In genomic region chr3:154837861-154838260, GRCm38 (mm10) we compare ENCODE assay signal across 19 mouse cellular contexts.
"Had no signal": no experiment of that assay in that cellular context is flagged by ENCODE, and none has a peak within 500 bp of the region (broad histone marks: within the 10 kb centered on the region; RNA-seq: fewer than 3 reads in every experiment).

No protein-coding gene starts in this region.

- DNase-seq: lung, adult 18-20 months; lung, embryonic 14.5 days; lung, postnatal 10 days; lung, postnatal 4 days; midbrain, embryonic 14.5 days; retina, postnatal 1 day; right cerebral cortex, adult 18-20 months; right cerebral cortex, postnatal 25 days; right cerebral cortex, postnatal 4 days; spleen, adult 18-20 months; thymus, adult 18-20 months; thymus, postnatal 14 days; thymus, postnatal 36 days had no signal

- H3K4me2 ChIP-seq: lung, embryonic 14.5 days; midbrain, embryonic 12.5 days; neural tube, embryonic 13.5 days; neural tube, embryonic 15.5 days had no signal

- H3K36me3 ChIP-seq: midbrain, embryonic 10.5 days; midbrain, embryonic 12.5 days; neural tube, embryonic 13.5 days; neural tube, embryonic 15.5 days had no signal

- H3K4me1 ChIP-seq: midbrain, embryonic 10.5 days; midbrain, embryonic 12.5 days had no signal

- H3K9me3 ChIP-seq: midbrain, embryonic 10.5 days; midbrain, embryonic 12.5 days; neural tube, embryonic 13.5 days; neural tube, embryonic 15.5 days had no signal

- H3K27ac ChIP-seq: midbrain, embryonic 10.5 days; midbrain, embryonic 12.5 days; neural tube, embryonic 13.5 days; neural tube, embryonic 15.5 days had no signal

- H3K4me3 ChIP-seq: midbrain, embryonic 10.5 days; midbrain, embryonic 12.5 days; myocyte; neural tube, embryonic 13.5 days; neural tube, embryonic 15.5 days had no signal

- H3K27me3 ChIP-seq: midbrain, embryonic 12.5 days; neural tube, embryonic 13.5 days; neural tube, embryonic 15.5 days had no signal

- H3K9ac ChIP-seq: lung, embryonic 14.5 days; midbrain, embryonic 12.5 days; neural tube, embryonic 13.5 days; neural tube, embryonic 15.5 days had no signal

- ATAC-seq: midbrain, embryonic 16.5 days had no signal
